Mouse (Mus musculus): ENCODE data around the gene Tlk2. TPM values are rescaled to one million over a fixed set of nuclear protein-coding genes. Genes with fewer than 3 reads are reported as not detected.
"Not testable (repeated sequence)": the region's sequence is repeated elsewhere in the genome, so short reads cannot be mapped to it uniquely, and the experiment has no call there.

The Tlk2 gene
- polyA plus RNA-seq (2014; fragmentation: Nextera tagmentation; extraction: Ambion mirVana), result 27.5 and 30.8 TPM in 2 replicates

GRCm38 (mm10) chr11:105178516-105178915, at the start of gene Tlk2:
Gene Tlk2 (plus strand): TSS chr11:105178807.
- WGBS, result 40% methylated on average over 2 of the region's 2 CpGs

DNA sequence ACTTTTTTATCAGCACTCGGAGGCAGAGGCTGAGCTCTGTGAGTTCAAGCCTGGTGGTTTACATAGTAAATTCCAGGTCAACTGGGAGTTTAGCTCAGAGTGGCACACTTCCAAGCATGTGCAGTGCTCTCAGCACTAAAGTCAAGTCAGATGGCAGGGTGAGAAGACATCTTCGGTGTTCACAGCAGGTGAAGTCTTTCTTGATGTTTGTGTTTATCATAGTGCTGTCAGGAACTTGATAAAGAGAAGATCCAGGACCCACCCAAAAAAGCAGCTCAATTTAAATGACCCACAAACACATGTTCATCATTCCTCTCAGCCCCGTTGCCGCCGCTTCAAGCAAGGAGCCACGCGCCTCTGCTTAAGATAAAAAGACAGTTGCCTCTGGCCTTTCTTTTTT, 42.9 kb upstream of the Tlk2 start:
- Histone ChIP-seq H3K27ac (ENCODE audit: low read depth, low read length) (no peak overlapping the region), H3K9ac (ENCODE audit: low read depth, low read length) (no peak overlapping the region), H3K4me1 (ENCODE audit: control insufficient read depth, insufficient read depth, low read length) (no peaks in the 10 kb centered on the region), H3K9me3 (ENCODE audit: control insufficient read depth, low read length) (no peaks in the 10 kb centered on the region), H3K4me3 (ENCODE audit: low read length) (no peak overlapping the region), H3K36me3 (ENCODE audit: control insufficient read depth, insufficient read depth, low read length) (peaks cover 92% of the 10 kb centered on the region), H3K4me2 (replicated peaks; ENCODE audit: low read depth, low read length) (no peak overlapping the region), H3K27me3 (ENCODE audit: control insufficient read depth, insufficient read depth, low read length) (no peaks in the 10 kb centered on the region)
- WGBS, result 92% methylated on average over 7 of the region's 7 CpGs
- ATAC-seq (ENCODE audit: low FRiP score, low TSS enrichment), result no peak

More at GRCm38 (mm10) chr11:105178516-105178915, at the start of gene Tlk2:
- peak within 1 kb of the TSS; percentile 86; the same call in 1 of the 2 replicates for H3K4me2 ChIP-seq (replicated peaks; ENCODE audit: low read depth, low read length)
- ATAC-seq (ENCODE audit: low FRiP score, low TSS enrichment), result no peak
- H3K36me3 ChIP-seq (ENCODE audit: control insufficient read depth, insufficient read depth, low read length), result no peaks in the 10 kb centered on the region
- H3K4me3 ChIP-seq (ENCODE audit: low read length), result peak within 1 kb of the TSS; percentile 12; the same call in 1 of the 2 replicates
- no peaks in the 10 kb centered on the region for H3K9me3 ChIP-seq (ENCODE audit: control insufficient read depth, low read length)
- H3K27ac ChIP-seq (ENCODE audit: low read depth, low read length), result no peak within 1 kb of the TSS
- H3K27me3 ChIP-seq (ENCODE audit: control insufficient read depth, insufficient read depth, low read length), result no peaks in the 10 kb centered on the region
- peaks cover 11% of the 10 kb centered on the region; the same call in 1 of the 2 replicates for H3K4me1 ChIP-seq (ENCODE audit: control insufficient read depth, insufficient read depth, low read length)
- H3K9ac ChIP-seq (ENCODE audit: low read depth, low read length), result no peak within 1 kb of the TSS

- H3K9ac ChIP-seq (ENCODE audit: low read depth, low read length); H3K4me1 ChIP-seq (ENCODE audit: control insufficient read depth, insufficient read depth, low read length); H3K4me3 ChIP-seq (ENCODE audit: low read length); H3K4me2 ChIP-seq (replicated peaks; ENCODE audit: low read depth, low read length); H3K9me3 ChIP-seq (ENCODE audit: control insufficient read depth, low read length); H3K27me3 ChIP-seq (ENCODE audit: control insufficient read depth, insufficient read depth, low read length); H3K27ac ChIP-seq (ENCODE audit: low read depth, low read length); ATAC-seq (ENCODE audit: low FRiP score, low TSS enrichment): not testable (repeated sequence)
- 90% methylated on average over 2 of the region's 2 CpGs for WGBS
- H3K36me3 ChIP-seq (ENCODE audit: control insufficient read depth, insufficient read depth, low read length), result peaks cover 83% of the 10 kb centered on the region
Measured at GRCm38 (mm10) chr11:105137255-105137654, 41.4 kb upstream of the Tlk2 start.

- 0 out of 2 replicates have a peak, but pooled peaks have one; percentile 26 for ATAC-seq (ENCODE audit: low FRiP score, low TSS enrichment)
- not testable (repeated sequence) for H3K4me2 ChIP-seq (replicated peaks; ENCODE audit: low read depth, low read length); H3K27ac ChIP-seq (ENCODE audit: low read depth, low read length); H3K9me3 ChIP-seq (ENCODE audit: control insufficient read depth, low read length); H3K9ac ChIP-seq (ENCODE audit: low read depth, low read length); H3K27me3 ChIP-seq (ENCODE audit: control insufficient read depth, insufficient read depth, low read length); H3K4me3 ChIP-seq (ENCODE audit: low read length); H3K4me1 ChIP-seq (ENCODE audit: control insufficient read depth, insufficient read depth, low read length)
- H3K36me3 ChIP-seq (ENCODE audit: control insufficient read depth, insufficient read depth, low read length), result peaks cover 51% of the 10 kb centered on the region
- WGBS, result 96% methylated on average over 6 of the region's 8 CpGs
Measured at GRCm38 (mm10) chr11:105140512-105140911, 38.1 kb upstream of the Tlk2 start.

DNA sequence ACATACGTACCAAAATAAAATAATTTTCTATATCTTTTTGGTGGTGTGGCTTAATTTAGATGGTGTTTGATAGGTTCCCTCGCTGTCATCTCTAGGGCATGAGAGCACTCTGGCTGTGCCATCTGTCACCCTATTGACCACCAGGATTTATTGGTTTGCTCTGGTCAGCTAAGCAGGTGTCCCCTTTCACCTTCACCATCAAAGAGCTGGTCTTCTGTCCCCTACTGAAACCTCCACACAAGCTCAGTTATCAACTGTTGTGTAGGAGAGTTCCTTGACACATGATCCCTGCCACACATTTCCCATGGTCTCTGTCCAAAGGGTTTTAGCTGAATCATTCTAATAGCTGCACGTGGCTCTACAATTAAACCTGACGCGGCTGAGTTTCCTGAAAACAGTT, 37.5 kb upstream of the Tlk2 start:
- H3K27ac ChIP-seq (ENCODE audit: low read depth, low read length), result no peak overlapping the region
- WGBS, result 50% methylated on average over 5 of the region's 5 CpGs
- no peaks in the 10 kb centered on the region for H3K9me3 ChIP-seq (ENCODE audit: control insufficient read depth, low read length)
- no peak overlapping the region for H3K4me2 ChIP-seq (replicated peaks; ENCODE audit: low read depth, low read length)
- H3K4me1 ChIP-seq (ENCODE audit: control insufficient read depth, insufficient read depth, low read length), result no peaks in the 10 kb centered on the region
- no peak overlapping the region for H3K9ac ChIP-seq (ENCODE audit: low read depth, low read length)
- H3K4me3 ChIP-seq (ENCODE audit: low read length), result no peak overlapping the region
- H3K36me3 ChIP-seq (ENCODE audit: control insufficient read depth, insufficient read depth, low read length), result peaks cover 45% of the 10 kb centered on the region
- no peaks in the 10 kb centered on the region for H3K27me3 ChIP-seq (ENCODE audit: control insufficient read depth, insufficient read depth, low read length)
- ATAC-seq (ENCODE audit: low FRiP score, low TSS enrichment), result peak; percentile 76

GRCm38 (mm10) chr11:105143564-105143963, 35.0 kb upstream of the Tlk2 start:
- Histone ChIP-seq H3K27ac (ENCODE audit: low read depth, low read length) (no peak overlapping the region), H3K9me3 (ENCODE audit: control insufficient read depth, low read length) (no peaks in the 10 kb centered on the region), H3K27me3 (ENCODE audit: control insufficient read depth, insufficient read depth, low read length) (no peaks in the 10 kb centered on the region), H3K9ac (ENCODE audit: low read depth, low read length) (no peak overlapping the region), H3K4me1 (ENCODE audit: control insufficient read depth, insufficient read depth, low read length) (no peaks in the 10 kb centered on the region), H3K4me2 (replicated peaks; ENCODE audit: low read depth, low read length) (no peak overlapping the region), H3K36me3 (ENCODE audit: control insufficient read depth, insufficient read depth, low read length) (peaks cover 21% of the 10 kb centered on the region), H3K4me3 (ENCODE audit: low read length) (no peak overlapping the region)
- ATAC-seq (ENCODE audit: low FRiP score, low TSS enrichment), result no peak

GRCm38 (mm10) chr11:105144084-105144483, 34.5 kb upstream of the Tlk2 start:
- ATAC-seq (ENCODE audit: low FRiP score, low TSS enrichment), result no peak
- Histone ChIP-seq H3K4me3 (ENCODE audit: low read length) (no peak overlapping the region), H3K9ac (ENCODE audit: low read depth, low read length) (no peak overlapping the region), H3K4me2 (replicated peaks; ENCODE audit: low read depth, low read length) (no peak overlapping the region), H3K27ac (ENCODE audit: low read depth, low read length) (no peak overlapping the region), H3K9me3 (ENCODE audit: control insufficient read depth, low read length) (no peaks in the 10 kb centered on the region), H3K36me3 (ENCODE audit: control insufficient read depth, insufficient read depth, low read length) (peaks cover 18% of the 10 kb centered on the region), H3K4me1 (ENCODE audit: control insufficient read depth, insufficient read depth, low read length) (no peaks in the 10 kb centered on the region), H3K27me3 (ENCODE audit: control insufficient read depth, insufficient read depth, low read length) (no peaks in the 10 kb centered on the region)
- WGBS, result 78% methylated on average over 3 of the region's 3 CpGs

- Histone ChIP-seq H3K4me1 (ENCODE audit: control insufficient read depth, insufficient read depth, low read length) (no peaks in the 10 kb centered on the region), H3K36me3 (ENCODE audit: control insufficient read depth, insufficient read depth, low read length) (peaks cover 12% of the 10 kb centered on the region), H3K27me3 (ENCODE audit: control insufficient read depth, insufficient read depth, low read length) (no peaks in the 10 kb centered on the region), H3K9ac (ENCODE audit: low read depth, low read length) (no peak overlapping the region), H3K27ac (ENCODE audit: low read depth, low read length) (no peak overlapping the region), H3K4me2 (replicated peaks; ENCODE audit: low read depth, low read length) (no peak overlapping the region), H3K9me3 (ENCODE audit: control insufficient read depth, low read length) (no peaks in the 10 kb centered on the region), H3K4me3 (ENCODE audit: low read length) (no peak overlapping the region)
- ATAC-seq (ENCODE audit: low FRiP score, low TSS enrichment), result no peak
- 62% methylated on average over 11 of the region's 11 CpGs for WGBS
Measured at GRCm38 (mm10) chr11:105144508-105145210, 33.9 kb upstream of the Tlk2 start.

DNA sequence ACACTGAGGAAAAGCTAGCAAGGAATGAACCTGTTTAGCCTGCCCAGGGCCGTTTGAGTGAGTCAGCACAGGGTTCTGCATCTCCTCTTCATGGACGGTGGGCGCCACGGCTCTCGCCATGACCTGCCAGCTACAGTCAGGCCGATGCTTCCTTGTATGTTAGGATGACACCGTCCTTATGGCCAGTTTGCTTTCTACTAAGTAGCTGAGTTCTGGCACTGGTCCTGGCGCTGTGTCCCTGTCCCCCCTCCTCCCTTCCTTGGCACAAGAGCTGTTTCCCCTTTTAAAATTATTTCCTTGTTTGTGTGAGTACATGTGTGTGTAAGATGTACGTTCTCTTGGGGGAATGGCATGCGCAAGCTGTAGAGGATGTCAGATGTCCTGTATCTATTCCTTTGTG, 33.4 kb upstream of the Tlk2 start:
- Histone ChIP-seq H3K4me1 (ENCODE audit: control insufficient read depth, insufficient read depth, low read length) (no peaks in the 10 kb centered on the region), H3K9me3 (ENCODE audit: control insufficient read depth, low read length) (no peaks in the 10 kb centered on the region), H3K36me3 (ENCODE audit: control insufficient read depth, insufficient read depth, low read length) (peaks cover 7% of the 10 kb centered on the region), H3K27ac (ENCODE audit: low read depth, low read length) (no peak overlapping the region), H3K27me3 (ENCODE audit: control insufficient read depth, insufficient read depth, low read length) (no peaks in the 10 kb centered on the region), H3K4me2 (replicated peaks; ENCODE audit: low read depth, low read length) (no peak overlapping the region), H3K9ac (ENCODE audit: low read depth, low read length) (no peak overlapping the region), H3K4me3 (ENCODE audit: low read length) (no peak overlapping the region)
- WGBS, result 82% methylated on average over 10 of the region's 10 CpGs
- no peak for ATAC-seq (ENCODE audit: low FRiP score, low TSS enrichment)

Data from kidney, embryonic 14.5 days (tissue).